Mouse (Mus musculus): ENCODE results near the gene Mrpl27. TPM values are rescaled to one million over a fixed set of nuclear protein-coding genes. Genes with fewer than 3 reads are reported as not detected.

Mrpl27 gene
- total and polyA plus RNA-seq, 3 experiments, result 95.2 to 139 (median 104) TPM

DNA sequence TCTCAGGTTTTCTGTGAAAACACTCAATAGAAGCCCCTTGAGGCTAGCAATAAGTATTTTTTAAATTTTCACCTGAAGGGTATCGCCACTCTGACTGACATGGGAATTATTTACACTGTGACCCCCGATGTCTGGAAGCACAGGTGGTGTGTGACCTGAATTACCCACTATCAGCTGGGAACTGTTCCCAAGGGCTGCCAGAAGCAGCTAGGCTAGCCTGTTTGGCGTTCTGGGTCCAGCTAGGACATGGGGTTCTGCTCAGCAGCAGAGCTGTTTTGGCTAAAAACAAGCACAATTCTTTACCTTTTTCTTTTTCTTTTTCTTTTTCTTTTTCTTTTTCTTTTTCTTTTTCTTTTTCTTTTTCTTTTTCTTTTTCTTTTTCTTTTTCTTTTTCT lies 48.6 kb downstream of the Mrpl27 start:
- no peak overlapping the region for H3K9ac ChIP-seq (ENCODE audit: insufficient read depth, low read depth)
- peaks cover 7% of the 10 kb centered on the region for H3K9me3 ChIP-seq (replicated peaks; ENCODE audit: low read length)
- H3K79me2 ChIP-seq (replicated peaks; ENCODE audit: control insufficient read depth, extremely low read depth, insufficient read depth, poor library complexity, severe bottlenecking), result no peaks in the 10 kb centered on the region
- DNase-seq (ENCODE audit: extremely low read depth), result no peak
- H3K4me1 ChIP-seq (ENCODE audit: control insufficient read depth in 1 of 2, insufficient read depth in 2 of 2), result peaks cover 9 to 28% of the 10 kb centered on the region in 2 experiments
- H3K27ac ChIP-seq (ENCODE audit: insufficient read depth, low read depth), result no peak overlapping the region
- dilution Hi-C loops (cut with MboI; ENCODE audit: extremely low pct_ligation_motif_present, extremely low pct_unique_long_range_greater_than_20kb, low sequenced_read_pairs) (no loop called here), in situ Hi-C loops (cut with MboI; ENCODE audit: low pct_ligation_motif_present, low pct_unique_long_range_greater_than_20kb, low sequenced_read_pairs) (no loop called here)
- no peaks in the 10 kb centered on the region for H3K36me3 ChIP-seq (replicated peaks in 1 of 2; ENCODE audit: control insufficient read depth in 1 of 2, insufficient read depth in 1 of 2, low read length in 1 of 2)
- no peak overlapping the region for H3K4me2 ChIP-seq (ENCODE audit: insufficient read depth, low read depth, poor library complexity, severe bottlenecking)
- TF ChIP-seq RAD21 (IDR thresholded peaks at IDR 0.05; ENCODE audit: low read depth, low read length), result no peak
- no peak for TF ChIP-seq ZKSCAN1 (IDR thresholded peaks at IDR 0.05; ENCODE audit: borderline replicate concordance, low read depth, low read length)
- no peak for TF ChIP-seq CHD1 (IDR thresholded peaks at IDR 0.05; ENCODE audit: low read depth, low read length)
- TF ChIP-seq CTCF (conservative IDR thresholded peaks at IDR 0.05 in 1 of 2, IDR thresholded peaks at IDR 0.05 in 1 of 2; ENCODE audit: low read depth in 2 of 2, low read length in 2 of 2), result no peak
- TF ChIP-seq KAT2A (IDR thresholded peaks at IDR 0.05; ENCODE audit: insufficient replicate concordance, low read length), result no peak
- TF ChIP-seq ZC3H11A (IDR thresholded peaks at IDR 0.05; ENCODE audit: low read depth, low read length), result no peak
- no peak for TF ChIP-seq IRF4 (IDR thresholded peaks at IDR 0.05; ENCODE audit: low read depth, low read length)
- TF ChIP-seq ZNF384 (IDR thresholded peaks at IDR 0.05; ENCODE audit: low read depth, low read length), result no peak
- no peak for TF ChIP-seq MAZ (IDR thresholded peaks at IDR 0.05; ENCODE audit: low read depth, low read length)
- TF ChIP-seq PAX5 (IDR thresholded peaks at IDR 0.05; ENCODE audit: low read length), result no peak
- no peak for TF ChIP-seq SMC3 (IDR thresholded peaks at IDR 0.05; ENCODE audit: low read depth, low read length)
- TF ChIP-seq TBP (conservative IDR thresholded peaks at IDR 0.05; ENCODE audit: low read depth, low read length), result no peak
- H3K27me3 ChIP-seq (replicated peaks), result no peaks in the 10 kb centered on the region
- H3K4me3 ChIP-seq (replicated peaks in 1 of 3; ENCODE audit: low read depth in 2 of 3, low read length in 2 of 3, poor library complexity in 1 of 3), result no peak overlapping the region

DNA sequence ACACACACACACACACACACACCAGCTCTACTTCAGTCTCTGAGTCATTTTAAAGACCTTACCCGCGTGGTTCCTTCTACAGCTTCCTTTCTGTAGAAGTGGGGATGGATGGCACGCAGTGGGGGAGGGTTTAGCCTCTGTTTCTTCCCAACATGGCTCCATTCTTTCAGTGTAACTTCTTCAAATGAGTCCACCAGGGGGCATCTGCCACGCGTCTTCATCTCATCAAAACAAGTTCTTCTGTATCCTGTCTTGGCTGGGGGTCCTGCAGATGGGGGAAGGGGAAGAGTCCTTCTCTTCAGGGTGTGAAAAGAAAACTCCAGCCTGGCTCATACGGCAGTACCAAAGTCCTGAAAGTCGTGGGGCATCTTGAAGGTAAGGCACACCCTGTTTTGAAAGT lies 50.5 kb downstream of the Mrpl27 start:
- Histone ChIP-seq H3K79me2 (replicated peaks; ENCODE audit: control insufficient read depth, extremely low read depth, insufficient read depth, poor library complexity, severe bottlenecking) (no peaks in the 10 kb centered on the region), H3K4me1 (ENCODE audit: control insufficient read depth in 1 of 2, insufficient read depth in 2 of 2) (peaks cover 3 to 18% of the 10 kb centered on the region in 2 experiments; a peak in 3 of 4 replicates), H3K4me2 (ENCODE audit: insufficient read depth, low read depth, poor library complexity, severe bottlenecking) (no peak overlapping the region), H3K36me3 (replicated peaks in 1 of 2; ENCODE audit: control insufficient read depth in 1 of 2, insufficient read depth in 1 of 2, low read length in 1 of 2) (no peaks in the 10 kb centered on the region), H3K27ac (ENCODE audit: insufficient read depth, low read depth) (no peak overlapping the region), H3K4me3 (replicated peaks in 1 of 3; ENCODE audit: low read depth in 2 of 3, low read length in 2 of 3, poor library complexity in 1 of 3) (no peak overlapping the region), H3K27me3 (replicated peaks) (peaks cover under 1% of the 10 kb centered on the region), H3K9ac (ENCODE audit: insufficient read depth, low read depth) (no peak overlapping the region), H3K9me3 (replicated peaks; ENCODE audit: low read length) (peaks cover 7% of the 10 kb centered on the region)
- no peak for TF ChIP-seq POLR2AphosphoS2 (IDR thresholded peaks at IDR 0.05; ENCODE audit: low read depth, low read length)
- TF ChIP-seq CTCF (conservative IDR thresholded peaks at IDR 0.05 in 1 of 2, IDR thresholded peaks at IDR 0.05 in 1 of 2; ENCODE audit: low read depth in 2 of 2, low read length in 2 of 2), result peak in 1 of 2 experiments; percentile 59; a peak in 2 of 4 replicates
- TF ChIP-seq MYC (IDR thresholded peaks at IDR 0.05; ENCODE audit: low read depth, low read length), result no peak
- TF ChIP-seq POLR2A (IDR thresholded peaks at IDR 0.05; ENCODE audit: low read depth, low read length), result no peak
- peak; percentile 49 for TF ChIP-seq SMC3 (IDR thresholded peaks at IDR 0.05; ENCODE audit: low read depth, low read length)
- no peak for TF ChIP-seq UBTF (IDR thresholded peaks at IDR 0.05; ENCODE audit: low read depth, low read length)
- TF ChIP-seq RAD21 (IDR thresholded peaks at IDR 0.05; ENCODE audit: low read depth, low read length), result peak; percentile 19
- dilution Hi-C loops (cut with MboI; ENCODE audit: extremely low pct_ligation_motif_present, extremely low pct_unique_long_range_greater_than_20kb, low sequenced_read_pairs), result no loop called here
- peak; percentile 49 for DNase-seq (ENCODE audit: extremely low read depth)
- in situ Hi-C loops (cut with MboI; ENCODE audit: low pct_ligation_motif_present, low pct_unique_long_range_greater_than_20kb, low sequenced_read_pairs), result no loop called here
